Mouse (Mus musculus) E14TG2a.4 (cell line): ENCODE data around the gene Zfp2.

Experiments used
- CTCF ChIP-seq: conservative IDR thresholded peaks from 2 replicates; pipeline ENCODE4 v1.5.1; 2014; ENCODE audit warnings: low read length
- NANOG ChIP-seq: IDR thresholded peaks from 2 replicates; pipeline ENCODE4 v1.6.1; 2014; ENCODE audit warnings: borderline replicate concordance, low read length, mixed read lengths
- POU5F1 ChIP-seq: IDR thresholded peaks from 2 replicates; pipeline ENCODE4 v1.6.1; 2014; ENCODE audit warnings: low read length, borderline replicate concordance

- peak; percentile 99 for TF ChIP-seq CTCF
- no peak for TF ChIP-seq POU5F1
- TF ChIP-seq NANOG: no peak
Measured at GRCm38 (mm10) chr11:50939621-50940366, 23.8 kb upstream of the Zfp2 start.
